Mouse (Mus musculus): ENCODE results near the gene Mlst8. TPM values are rescaled to one million over a fixed set of nuclear protein-coding genes. Genes with fewer than 3 reads are reported as not detected.

The Mlst8 gene
- total and polyA plus RNA-seq, 2 experiments from 2014 or later, result 10.1 to 12.4 TPM

- no peaks in the 10 kb centered on the region; the same call in 1 of the 2 replicates for H3K4me1 ChIP-seq (ENCODE audit: control insufficient read depth, insufficient read depth)
- ATAC-seq (ENCODE audit: insufficient read depth, low read depth) (no peak), DNase-seq (ENCODE audit: low spot score) (no peak)
- 91% methylated on average over 5 of the region's 5 CpGs for WGBS
- no peaks in the 10 kb centered on the region for H3K9me3 ChIP-seq (replicated peaks; ENCODE audit: control insufficient read depth, low read length)
- TF ChIP-seq CTCF (IDR thresholded peaks at IDR 0.05; ENCODE audit: low read depth) (no peak), EP300 (IDR thresholded peaks at IDR 0.05; ENCODE audit: low read depth) (no peak)
- H3K9ac ChIP-seq (replicated peaks; ENCODE audit: low read depth, low read length), result no peak overlapping the region
- H3K27me3 ChIP-seq (ENCODE audit: control insufficient read depth, insufficient read depth, low read length), result no peaks in the 10 kb centered on the region
- no peak overlapping the region for H3K4me3 ChIP-seq (ENCODE audit: low read depth, low read length)
- peaks cover 54% of the 10 kb centered on the region for H3K36me3 ChIP-seq (replicated peaks; ENCODE audit: control insufficient read depth, insufficient read depth, low read length)
- H3K27ac ChIP-seq (ENCODE audit: low read depth), result no peak overlapping the region
- H3K4me2 ChIP-seq (ENCODE audit: low read depth, low read length), result no peak overlapping the region
Measured at GRCm38 (mm10) chr17:24424489-24424888, 54.4 kb downstream of the Mlst8 start.

Other genes with a start within 250 kb of the Mlst8 start
- 12.4 and 13.8 TPM in 2 replicates for gene Ccnf, start 227.6 kb downstream of the Mlst8 start, total RNA-seq (2014; rRNA removed; ENCODE audit: low replicate concordance)
- 7.2 and 7.5 TPM in 2 replicates for gene Ccnf, start 227.6 kb downstream of the Mlst8 start, polyA plus RNA-seq (2015; fragmentation: Nextera tagmentation; extraction: Ambion mirVana)
- gene Abca17, start 128.0 kb downstream of the Mlst8 start, total RNA-seq (2014; rRNA removed; ENCODE audit: low replicate concordance), result not detected in 2 replicates
- gene Abca17, start 128.0 kb downstream of the Mlst8 start, polyA plus RNA-seq (2015; fragmentation: Nextera tagmentation; extraction: Ambion mirVana), result not detected in 2 replicates
- 13.8 and 14.8 TPM in 2 replicates for gene Abca3, start 127.1 kb downstream of the Mlst8 start, total RNA-seq (2014; rRNA removed; ENCODE audit: low replicate concordance)
- gene Abca3, start 127.1 kb downstream of the Mlst8 start, polyA plus RNA-seq (2015; fragmentation: Nextera tagmentation; extraction: Ambion mirVana), result 3.5 and 4.4 TPM in 2 replicates
- gene Rnps1, start 64.5 kb downstream of the Mlst8 start, total RNA-seq (2014; rRNA removed; ENCODE audit: low replicate concordance), result 123 and 174 TPM in 2 replicates
- gene Rnps1, start 64.5 kb downstream of the Mlst8 start, polyA plus RNA-seq (2015; fragmentation: Nextera tagmentation; extraction: Ambion mirVana), result 127 and 135 TPM in 2 replicates
- 440 and 624 TPM in 2 replicates for gene Eci1, start 52.4 kb downstream of the Mlst8 start, total RNA-seq (2014; rRNA removed; ENCODE audit: low replicate concordance)
- 595 and 640 TPM in 2 replicates for gene Eci1, start 52.4 kb downstream of the Mlst8 start, polyA plus RNA-seq (2015; fragmentation: Nextera tagmentation; extraction: Ambion mirVana)
- 1.9 and 4.5 TPM in 2 replicates for gene Dnase1l2, start 36.0 kb downstream of the Mlst8 start, total RNA-seq (2014; rRNA removed; ENCODE audit: low replicate concordance)
- gene Dnase1l2, start 36.0 kb downstream of the Mlst8 start, polyA plus RNA-seq (2015; fragmentation: Nextera tagmentation; extraction: Ambion mirVana), result 0.36 and 0.44 TPM in 2 replicates
- gene E4f1, start 8.8 kb downstream of the Mlst8 start, total RNA-seq (2014; rRNA removed; ENCODE audit: low replicate concordance), result 19.6 and 20.6 TPM in 2 replicates
- gene E4f1, start 8.8 kb downstream of the Mlst8 start, polyA plus RNA-seq (2015; fragmentation: Nextera tagmentation; extraction: Ambion mirVana), result 14.0 and 17.8 TPM in 2 replicates
- 48.4 and 62.3 TPM in 2 replicates for gene Pgp, start 8.7 kb downstream of the Mlst8 start, total RNA-seq (2014; rRNA removed; ENCODE audit: low replicate concordance)
- 65.8 and 70.6 TPM in 2 replicates for gene Pgp, start 8.7 kb downstream of the Mlst8 start, polyA plus RNA-seq (2015; fragmentation: Nextera tagmentation; extraction: Ambion mirVana)
- gene Bricd5, start 5.2 kb downstream of the Mlst8 start, total RNA-seq (2014; rRNA removed; ENCODE audit: low replicate concordance), result not detected in 2 replicates
- not detected in 2 replicates for gene Bricd5, start 5.2 kb downstream of the Mlst8 start, polyA plus RNA-seq (2015; fragmentation: Nextera tagmentation; extraction: Ambion mirVana)
- gene Caskin1, start 9.5 kb upstream of the Mlst8 start, total RNA-seq (2014; rRNA removed; ENCODE audit: low replicate concordance), result 0.11 TPM in 1 of 2 replicates, not detected in the other
- 0.14 TPM in 2 replicates for gene Caskin1, start 9.5 kb upstream of the Mlst8 start, polyA plus RNA-seq (2015; fragmentation: Nextera tagmentation; extraction: Ambion mirVana)
- gene Traf7, start 48.9 kb upstream of the Mlst8 start, total RNA-seq (2014; rRNA removed; ENCODE audit: low replicate concordance), result 206 and 281 TPM in 2 replicates
- gene Traf7, start 48.9 kb upstream of the Mlst8 start, polyA plus RNA-seq (2015; fragmentation: Nextera tagmentation; extraction: Ambion mirVana), result 46.0 and 48.9 TPM in 2 replicates
- 0.27 TPM in 1 of 2 replicates, not detected in the other for gene Rab26, start 55.1 kb upstream of the Mlst8 start, total RNA-seq (2014; rRNA removed; ENCODE audit: low replicate concordance)
- 0.46 and 0.54 TPM in 2 replicates for gene Rab26, start 55.1 kb upstream of the Mlst8 start, polyA plus RNA-seq (2015; fragmentation: Nextera tagmentation; extraction: Ambion mirVana)
- gene Pkd1, start 70.8 kb upstream of the Mlst8 start, total RNA-seq (2014; rRNA removed; ENCODE audit: low replicate concordance), result 44.5 and 57.5 TPM in 2 replicates
- gene Pkd1, start 70.8 kb upstream of the Mlst8 start, polyA plus RNA-seq (2015; fragmentation: Nextera tagmentation; extraction: Ambion mirVana), result 7.1 and 9.8 TPM in 2 replicates
- gene Tsc2, start 153.6 kb upstream of the Mlst8 start, total RNA-seq (2014; rRNA removed; ENCODE audit: low replicate concordance), result 55.4 and 88.7 TPM in 2 replicates
- gene Tsc2, start 153.6 kb upstream of the Mlst8 start, polyA plus RNA-seq (2015; fragmentation: Nextera tagmentation; extraction: Ambion mirVana), result 29.2 and 34.4 TPM in 2 replicates
- 3.7 and 10.0 TPM in 2 replicates for gene Nthl1, start 153.6 kb upstream of the Mlst8 start, total RNA-seq (2014; rRNA removed; ENCODE audit: low replicate concordance)
- 5.7 and 7.3 TPM in 2 replicates for gene Nthl1, start 153.6 kb upstream of the Mlst8 start, polyA plus RNA-seq (2015; fragmentation: Nextera tagmentation; extraction: Ambion mirVana)
- gene Slc9a3r2, start 171.2 kb upstream of the Mlst8 start, total RNA-seq (2014; rRNA removed; ENCODE audit: low replicate concordance), result 87.9 and 118 TPM in 2 replicates
- 61.9 and 68.1 TPM in 2 replicates for gene Slc9a3r2, start 171.2 kb upstream of the Mlst8 start, polyA plus RNA-seq (2015; fragmentation: Nextera tagmentation; extraction: Ambion mirVana)
- gene Npw, start 179.4 kb upstream of the Mlst8 start, total RNA-seq (2014; rRNA removed; ENCODE audit: low replicate concordance), result not detected in 2 replicates
- not detected in 2 replicates for gene Npw, start 179.4 kb upstream of the Mlst8 start, polyA plus RNA-seq (2015; fragmentation: Nextera tagmentation; extraction: Ambion mirVana)
- gene Zfp598, start 190.6 kb upstream of the Mlst8 start, total RNA-seq (2014; rRNA removed; ENCODE audit: low replicate concordance), result 25.4 and 27.5 TPM in 2 replicates
- 7.8 TPM in 2 replicates for gene Zfp598, start 190.6 kb upstream of the Mlst8 start, polyA plus RNA-seq (2015; fragmentation: Nextera tagmentation; extraction: Ambion mirVana)
- not detected in 2 replicates for gene Syngr3, start 210.9 kb upstream of the Mlst8 start, total RNA-seq (2014; rRNA removed; ENCODE audit: low replicate concordance)
- gene Syngr3, start 210.9 kb upstream of the Mlst8 start, polyA plus RNA-seq (2015; fragmentation: Nextera tagmentation; extraction: Ambion mirVana), result 0.16 and 0.49 TPM in 2 replicates
- 25.1 and 37.3 TPM in 2 replicates for gene Gfer, start 217.1 kb upstream of the Mlst8 start, total RNA-seq (2014; rRNA removed; ENCODE audit: low replicate concordance)
- gene Gfer, start 217.1 kb upstream of the Mlst8 start, polyA plus RNA-seq (2015; fragmentation: Nextera tagmentation; extraction: Ambion mirVana), result 31.0 and 31.6 TPM in 2 replicates
- gene Noxo1, start 217.2 kb upstream of the Mlst8 start, total RNA-seq (2014; rRNA removed; ENCODE audit: low replicate concordance), result 0.50 and 2.2 TPM in 2 replicates
- gene Noxo1, start 217.2 kb upstream of the Mlst8 start, polyA plus RNA-seq (2015; fragmentation: Nextera tagmentation; extraction: Ambion mirVana), result 0.56 and 0.88 TPM in 2 replicates
- gene Tbl3, start 228.6 kb upstream of the Mlst8 start, total RNA-seq (2014; rRNA removed; ENCODE audit: low replicate concordance), result 33.9 and 42.2 TPM in 2 replicates
- 27.2 and 30.1 TPM in 2 replicates for gene Tbl3, start 228.6 kb upstream of the Mlst8 start, polyA plus RNA-seq (2015; fragmentation: Nextera tagmentation; extraction: Ambion mirVana)
- gene Rnf151, start 239.0 kb upstream of the Mlst8 start, total RNA-seq (2014; rRNA removed; ENCODE audit: low replicate concordance), result 6.5 TPM in 1 of 2 replicates, not detected in the other
- not detected in 2 replicates for gene Rnf151, start 239.0 kb upstream of the Mlst8 start, polyA plus RNA-seq (2015; fragmentation: Nextera tagmentation; extraction: Ambion mirVana)
- 2,967 and 2,982 TPM in 2 replicates for gene Rps2, start 239.0 kb upstream of the Mlst8 start, total RNA-seq (2014; rRNA removed; ENCODE audit: low replicate concordance)
- gene Rps2, start 239.0 kb upstream of the Mlst8 start, polyA plus RNA-seq (2015; fragmentation: Nextera tagmentation; extraction: Ambion mirVana), result 722 and 767 TPM in 2 replicates
- 434 and 667 TPM in 2 replicates for gene Ndufb10, start 245.4 kb upstream of the Mlst8 start, total RNA-seq (2014; rRNA removed; ENCODE audit: low replicate concordance)
- 1,293 and 1,354 TPM in 2 replicates for gene Ndufb10, start 245.4 kb upstream of the Mlst8 start, polyA plus RNA-seq (2015; fragmentation: Nextera tagmentation; extraction: Ambion mirVana)
- 0.54 and 2.1 TPM in 2 replicates for gene Rpl3l, start 248.7 kb upstream of the Mlst8 start, total RNA-seq (2014; rRNA removed; ENCODE audit: low replicate concordance)
- 7.2 TPM in 2 replicates for gene Rpl3l, start 248.7 kb upstream of the Mlst8 start, polyA plus RNA-seq (2015; fragmentation: Nextera tagmentation; extraction: Ambion mirVana)